Mouse (Mus musculus): ENCODE measurements around the gene Apc2. TPM values are rescaled to one million over a fixed set of nuclear protein-coding genes. Genes with fewer than 3 reads are reported as not detected.
A peak's percentile ranks its signal among the peaks of the same experiment; 100 is the strongest.

The Apc2 gene
- polyA plus RNA-seq, 1 experiment from 2014 or later, result 0.88 TPM

DNA sequence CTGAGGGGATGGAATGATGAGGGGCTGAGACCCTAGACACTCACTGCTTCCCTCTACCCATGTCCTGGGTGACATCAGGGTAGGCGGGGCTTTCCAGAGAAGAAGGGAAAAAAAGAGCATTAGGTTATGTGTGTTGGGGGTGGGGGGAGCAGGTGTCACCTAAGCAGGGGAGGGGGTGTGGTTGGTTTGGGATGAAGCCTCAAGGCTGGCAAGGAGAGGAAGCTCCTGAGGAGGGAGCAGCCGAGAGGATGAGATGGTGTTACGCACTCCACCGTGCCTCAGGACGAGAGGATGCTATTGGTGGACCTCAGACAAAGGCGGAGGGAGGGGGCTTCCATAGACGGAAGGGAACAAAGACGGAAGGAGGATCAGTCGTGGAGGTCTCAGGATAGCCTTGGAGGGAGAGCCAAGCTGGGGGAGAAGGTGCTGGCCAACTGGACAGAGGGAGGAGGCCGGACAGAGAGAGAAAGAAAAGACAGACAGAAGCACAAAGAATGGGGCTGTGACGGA, 5.0 kb downstream of the Apc2 start:
- Histone ChIP-seq H3K4me2 (ENCODE audit: low read depth, low read length) (no peak overlapping the region), H3K27me3 (ENCODE audit: control insufficient read depth, insufficient read depth, low read depth, low read length) (peaks cover 64% of the 10 kb centered on the region)
- no peak for ATAC-seq (ENCODE audit: low read depth)

DNA sequence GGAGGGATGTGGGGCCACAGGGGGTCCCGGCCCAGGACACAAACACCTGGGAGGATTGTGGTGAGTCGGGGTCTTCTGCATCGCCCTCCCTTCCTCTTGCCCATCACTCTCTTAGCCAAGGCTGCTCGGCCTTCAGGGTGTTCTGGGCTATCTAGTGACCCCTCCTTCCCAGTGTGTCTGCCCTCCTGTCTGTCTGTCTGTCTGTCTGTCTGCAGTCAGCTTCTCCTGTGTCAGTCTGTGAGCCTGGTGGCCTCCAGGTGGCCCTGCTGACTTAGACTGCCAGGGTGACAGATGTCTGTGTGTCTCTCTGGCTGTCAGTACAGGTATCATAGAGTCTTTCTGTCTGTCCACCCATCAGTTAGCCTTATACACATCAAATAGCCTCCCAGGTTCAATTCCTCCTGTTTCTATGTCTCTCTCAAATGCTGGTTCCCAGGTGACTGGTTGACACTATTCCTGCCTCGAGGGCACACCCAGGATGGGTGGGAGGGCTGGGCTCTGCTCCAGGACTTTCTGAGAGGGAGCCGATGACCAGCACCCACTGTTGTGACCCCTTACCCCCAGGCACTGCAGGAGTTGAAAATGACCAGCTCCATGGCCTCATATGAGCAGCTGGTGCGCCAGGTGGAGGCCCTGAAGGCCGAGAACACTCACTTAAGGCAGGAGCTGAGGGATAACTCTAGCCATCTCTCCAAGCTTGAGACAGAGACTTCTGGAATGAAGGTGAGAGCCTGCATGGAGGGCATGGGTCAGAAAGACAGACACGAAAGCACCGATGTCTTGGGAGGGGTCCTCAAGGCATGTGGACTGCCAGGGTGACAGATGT, 5.7 kb downstream of the Apc2 start:
- Histone ChIP-seq H3K9ac (ENCODE audit: low read length) (no peak overlapping the region), H3K4me2 (ENCODE audit: low read depth, low read length) (no peak overlapping the region), H3K9me3 (ENCODE audit: control insufficient read depth, low read length) (no peaks in the 10 kb centered on the region), H3K27me3 (ENCODE audit: control insufficient read depth, insufficient read depth, low read depth, low read length) (peaks cover 67% of the 10 kb centered on the region), H3K4me1 (replicated peaks; ENCODE audit: control insufficient read depth, insufficient read depth, low read length) (peaks cover 17% of the 10 kb centered on the region), H3K36me3 (ENCODE audit: control insufficient read depth, insufficient read depth, low read length) (no peaks in the 10 kb centered on the region), H3K27ac (ENCODE audit: low read length) (peak overlapping the region; percentile 44), H3K4me3 (ENCODE audit: low read length) (no peak overlapping the region)
- 82% methylated on average over 10 of the region's 10 CpGs for WGBS
- no peak for ATAC-seq (ENCODE audit: low read depth)

More for the DNA sequence above, 5.0 kb downstream of the Apc2 start:
- Histone ChIP-seq H3K4me3 (ENCODE audit: low read length) (no peak overlapping the region), H3K4me1 (replicated peaks; ENCODE audit: control insufficient read depth, insufficient read depth, low read length) (peaks cover 23% of the 10 kb centered on the region), H3K9me3 (ENCODE audit: control insufficient read depth, low read length) (no peaks in the 10 kb centered on the region), H3K9ac (ENCODE audit: low read length) (no peak overlapping the region), H3K36me3 (ENCODE audit: control insufficient read depth, insufficient read depth, low read length) (no peaks in the 10 kb centered on the region), H3K27ac (ENCODE audit: low read length) (no peak overlapping the region)
- WGBS, result 36% methylated on average over 11 of the region's 11 CpGs

DNA sequence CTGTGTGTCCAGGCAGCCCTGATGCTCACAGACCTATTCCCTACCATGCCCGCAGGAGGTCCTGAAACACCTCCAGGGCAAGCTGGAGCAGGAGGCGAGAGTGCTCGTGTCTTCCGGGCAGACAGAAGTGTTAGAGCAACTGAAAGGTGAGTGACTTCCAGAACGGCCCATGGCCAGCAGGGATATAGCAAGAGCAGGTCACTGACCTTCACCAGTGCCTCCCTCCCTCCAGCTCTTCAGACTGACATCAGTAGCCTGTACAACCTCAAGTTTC, 6.2 kb downstream of the Apc2 start:
- Histone ChIP-seq H3K27ac (ENCODE audit: low read length) (peak overlapping the region; percentile 44), H3K27me3 (ENCODE audit: control insufficient read depth, insufficient read depth, low read depth, low read length) (peaks cover 67% of the 10 kb centered on the region), H3K9ac (ENCODE audit: low read length) (0 out of 2 replicates have a peak overlapping the region, but pooled peaks have one; percentile 39), H3K36me3 (ENCODE audit: control insufficient read depth, insufficient read depth, low read length) (no peaks in the 10 kb centered on the region), H3K9me3 (ENCODE audit: control insufficient read depth, low read length) (no peaks in the 10 kb centered on the region), H3K4me3 (ENCODE audit: low read length) (no peak overlapping the region), H3K4me2 (ENCODE audit: low read depth, low read length) (peak overlapping the region; percentile 27), H3K4me1 (replicated peaks; ENCODE audit: control insufficient read depth, insufficient read depth, low read length) (peaks cover 17% of the 10 kb centered on the region)
- ATAC-seq (ENCODE audit: low read depth), result no peak
- 45% methylated on average over 5 of the region's 5 CpGs for WGBS

DNA sequence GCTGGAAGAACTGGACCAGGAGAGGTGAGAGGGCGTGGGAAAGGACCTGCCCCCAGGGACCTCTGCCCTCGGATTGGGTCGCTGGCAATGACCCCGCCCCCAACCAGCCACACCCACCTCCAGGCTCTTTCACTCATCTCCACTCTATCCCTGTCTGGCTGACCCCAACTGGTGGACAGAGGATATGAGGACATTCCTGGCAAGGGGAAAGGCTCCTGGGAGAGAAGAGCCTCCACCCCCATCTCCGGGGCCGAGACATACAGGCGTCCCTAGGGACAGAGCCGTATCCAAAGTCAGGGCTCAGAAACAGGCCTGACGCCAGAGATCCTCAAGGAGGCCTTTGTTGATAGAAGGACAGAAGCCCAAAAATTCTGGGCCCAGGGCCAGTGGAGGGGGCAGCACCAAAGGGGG, 6.7 kb downstream of the Apc2 start:
- peak overlapping the region; percentile 27 for H3K4me2 ChIP-seq (ENCODE audit: low read depth, low read length)
- peaks cover 17% of the 10 kb centered on the region for H3K4me1 ChIP-seq (replicated peaks; ENCODE audit: control insufficient read depth, insufficient read depth, low read length)
- no peaks in the 10 kb centered on the region for H3K9me3 ChIP-seq (ENCODE audit: control insufficient read depth, low read length)
- peak; percentile 95 for ATAC-seq (ENCODE audit: low read depth)
- peaks cover 67% of the 10 kb centered on the region for H3K27me3 ChIP-seq (ENCODE audit: control insufficient read depth, insufficient read depth, low read depth, low read length)
- no peaks in the 10 kb centered on the region for H3K36me3 ChIP-seq (ENCODE audit: control insufficient read depth, insufficient read depth, low read length)
- peak overlapping the region; percentile 52 for H3K27ac ChIP-seq (ENCODE audit: low read length)
- no peak overlapping the region for H3K4me3 ChIP-seq (ENCODE audit: low read length)
- WGBS, result 5% methylated on average over 9 of the region's 9 CpGs
- 0 out of 2 replicates have a peak overlapping the region, but pooled peaks have one; percentile 39 for H3K9ac ChIP-seq (ENCODE audit: low read length)

DNA sequence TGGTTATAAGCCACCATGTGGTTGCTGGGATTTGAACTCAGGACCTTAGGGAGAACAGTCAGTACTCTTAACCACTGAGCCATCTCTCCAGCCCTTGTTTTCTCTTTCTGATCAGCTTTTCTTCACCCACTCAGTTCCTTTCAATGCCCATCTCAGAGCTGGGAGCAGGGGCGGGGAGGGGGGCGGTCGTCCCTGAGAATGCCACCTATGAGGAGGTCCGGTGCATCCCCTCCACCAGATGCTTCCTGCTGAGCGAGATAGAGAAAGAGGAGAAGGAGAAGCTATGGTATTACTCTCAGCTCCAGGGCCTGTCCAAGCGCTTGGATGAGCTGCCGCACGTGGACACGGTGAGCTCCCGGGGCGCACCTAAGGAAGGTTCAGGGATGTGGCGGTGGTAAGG, 8.7 kb downstream of the Apc2 start:
- WGBS, result 30% methylated on average over 12 of the region's 12 CpGs
- H3K4me1 ChIP-seq (replicated peaks; ENCODE audit: control insufficient read depth, insufficient read depth, low read length), result peaks cover 17% of the 10 kb centered on the region
- ATAC-seq (ENCODE audit: low read depth), result no peak
- no peak overlapping the region for H3K9ac ChIP-seq (ENCODE audit: low read length)
- no peaks in the 10 kb centered on the region for H3K9me3 ChIP-seq (ENCODE audit: control insufficient read depth, low read length)
- no peak overlapping the region for H3K27ac ChIP-seq (ENCODE audit: low read length)
- H3K27me3 ChIP-seq (ENCODE audit: control insufficient read depth, insufficient read depth, low read depth, low read length), result peaks cover 47% of the 10 kb centered on the region
- peak overlapping the region; percentile 19 for H3K4me3 ChIP-seq (ENCODE audit: low read length)
- H3K4me2 ChIP-seq (ENCODE audit: low read depth, low read length), result peak overlapping the region; percentile 19
- no peaks in the 10 kb centered on the region for H3K36me3 ChIP-seq (ENCODE audit: control insufficient read depth, insufficient read depth, low read length)

DNA sequence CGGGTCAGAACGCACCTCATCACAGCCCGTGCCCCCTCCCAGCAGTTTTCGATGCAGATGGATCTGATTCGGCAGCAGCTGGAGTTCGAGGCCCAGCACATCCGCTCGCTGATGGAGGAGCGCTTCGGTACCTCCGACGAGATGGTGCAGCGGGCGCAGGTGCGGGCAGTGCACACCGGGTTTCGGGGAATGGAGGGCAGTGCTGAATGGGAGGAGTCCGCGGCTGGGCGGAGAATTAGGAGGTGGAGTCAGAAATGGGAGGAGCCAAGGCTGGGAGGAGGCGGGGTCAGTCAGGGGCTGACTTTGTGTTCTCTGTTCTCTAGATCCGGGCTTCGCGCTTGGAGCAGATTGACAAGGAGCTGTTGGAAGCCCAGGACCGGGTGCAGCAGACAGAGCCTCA, 9.1 kb downstream of the Apc2 start:
- peaks cover 43% of the 10 kb centered on the region for H3K27me3 ChIP-seq (ENCODE audit: control insufficient read depth, insufficient read depth, low read depth, low read length)
- no peaks in the 10 kb centered on the region for H3K9me3 ChIP-seq (ENCODE audit: control insufficient read depth, low read length)
- peak overlapping the region; percentile 19 for H3K4me2 ChIP-seq (ENCODE audit: low read depth, low read length)
- peaks cover 17% of the 10 kb centered on the region for H3K4me1 ChIP-seq (replicated peaks; ENCODE audit: control insufficient read depth, insufficient read depth, low read length)
- H3K36me3 ChIP-seq (ENCODE audit: control insufficient read depth, insufficient read depth, low read length), result no peaks in the 10 kb centered on the region
- ATAC-seq (ENCODE audit: low read depth), result peak; percentile 17; the same call in 1 of the 2 replicates
- H3K9ac ChIP-seq (ENCODE audit: low read length), result no peak overlapping the region
- peak overlapping the region; percentile 19 for H3K4me3 ChIP-seq (ENCODE audit: low read length)
- 8% methylated on average over 25 of the region's 25 CpGs for WGBS
- no peak overlapping the region for H3K27ac ChIP-seq (ENCODE audit: low read length)

DNA sequence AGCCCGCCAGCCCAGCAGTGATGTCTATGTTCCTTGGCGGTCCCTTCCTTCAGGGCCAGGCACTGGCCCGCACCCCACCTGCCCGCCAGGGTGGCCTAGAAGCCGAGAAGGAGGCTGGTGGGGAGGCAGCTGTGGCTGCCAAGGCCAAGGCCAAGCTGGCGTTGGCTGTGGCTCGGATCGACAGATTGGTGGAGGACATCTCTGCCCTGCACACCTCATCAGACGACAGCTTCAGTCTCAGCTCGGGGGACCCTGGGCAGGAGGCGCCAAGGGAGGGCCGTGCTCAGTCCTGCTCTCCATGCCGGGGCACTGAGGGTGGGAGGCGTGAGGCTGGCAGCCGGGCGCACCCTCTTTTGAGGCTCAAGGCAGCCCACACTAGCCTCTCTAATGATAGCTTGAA, 15.8 kb downstream of the Apc2 start:
- Histone ChIP-seq H3K4me3 (ENCODE audit: low read length) (no peak overlapping the region), H3K9me3 (ENCODE audit: control insufficient read depth, low read length) (no peaks in the 10 kb centered on the region), H3K27me3 (ENCODE audit: control insufficient read depth, insufficient read depth, low read depth, low read length) (peaks cover 56% of the 10 kb centered on the region), H3K27ac (ENCODE audit: low read length) (no peak overlapping the region), H3K9ac (ENCODE audit: low read length) (no peak overlapping the region), H3K4me1 (replicated peaks; ENCODE audit: control insufficient read depth, insufficient read depth, low read length) (peaks cover 24% of the 10 kb centered on the region), H3K4me2 (ENCODE audit: low read depth, low read length) (no peak overlapping the region), H3K36me3 (ENCODE audit: control insufficient read depth, insufficient read depth, low read length) (no peaks in the 10 kb centered on the region)
- no peak for ATAC-seq (ENCODE audit: low read depth)
- WGBS, result 72% methylated on average over 16 of the region's 16 CpGs

DNA sequence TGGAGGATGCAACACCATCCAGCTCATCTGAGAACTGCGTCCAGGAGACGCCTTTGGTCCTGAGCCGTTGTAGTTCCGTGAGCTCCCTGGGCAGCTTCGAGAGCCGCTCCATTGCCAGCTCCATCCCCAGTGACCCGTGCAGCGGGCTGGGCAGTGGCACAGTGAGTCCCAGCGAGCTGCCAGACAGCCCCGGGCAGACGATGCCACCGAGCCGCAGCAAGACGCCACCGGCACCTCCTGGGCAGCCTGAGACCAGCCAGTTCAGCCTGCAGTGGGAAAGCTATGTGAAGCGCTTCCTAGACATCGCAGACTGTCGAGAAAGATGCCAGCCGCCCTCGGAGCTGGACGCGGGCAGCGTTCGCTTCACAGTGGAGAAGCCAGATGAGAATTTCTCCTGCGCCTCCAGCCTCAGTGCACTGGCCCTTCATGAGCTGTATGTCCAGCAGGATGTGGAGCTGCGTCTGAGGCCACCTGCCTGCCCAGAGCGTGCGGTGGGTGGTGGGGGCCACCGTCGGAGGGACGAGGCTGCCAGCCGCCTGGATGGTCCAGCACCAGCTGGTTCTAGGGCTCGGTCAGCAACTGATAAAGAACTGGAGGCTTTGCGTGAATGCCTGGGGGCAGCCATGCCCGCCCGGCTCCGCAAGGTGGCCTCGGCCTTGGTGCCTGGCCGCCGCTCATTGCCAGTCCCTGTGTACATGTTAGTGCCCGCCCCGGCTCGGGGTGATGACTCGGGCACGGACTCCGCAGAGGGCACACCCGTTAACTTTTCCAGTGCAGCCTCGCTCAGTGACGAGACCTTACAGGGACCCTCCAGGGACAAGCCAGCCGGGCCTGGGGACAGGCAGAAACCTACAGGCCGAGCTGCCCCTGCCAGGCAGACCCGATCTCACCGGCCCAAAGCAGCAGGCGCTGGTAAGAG, 17.1 kb downstream of the Apc2 start:
- Histone ChIP-seq H3K4me3 (ENCODE audit: low read length) (no peak overlapping the region), H3K9me3 (ENCODE audit: control insufficient read depth, low read length) (no peaks in the 10 kb centered on the region), H3K9ac (ENCODE audit: low read length) (no peak overlapping the region), H3K36me3 (ENCODE audit: control insufficient read depth, insufficient read depth, low read length) (no peaks in the 10 kb centered on the region), H3K27me3 (ENCODE audit: control insufficient read depth, insufficient read depth, low read depth, low read length) (peaks cover 59% of the 10 kb centered on the region), H3K27ac (ENCODE audit: low read length) (no peak overlapping the region), H3K4me1 (replicated peaks; ENCODE audit: control insufficient read depth, insufficient read depth, low read length) (peaks cover 28% of the 10 kb centered on the region), H3K4me2 (ENCODE audit: low read depth, low read length) (no peak overlapping the region)
- no peak for ATAC-seq (ENCODE audit: low read depth)
- 61% methylated on average over 54 of the region's 54 CpGs for WGBS

DNA sequence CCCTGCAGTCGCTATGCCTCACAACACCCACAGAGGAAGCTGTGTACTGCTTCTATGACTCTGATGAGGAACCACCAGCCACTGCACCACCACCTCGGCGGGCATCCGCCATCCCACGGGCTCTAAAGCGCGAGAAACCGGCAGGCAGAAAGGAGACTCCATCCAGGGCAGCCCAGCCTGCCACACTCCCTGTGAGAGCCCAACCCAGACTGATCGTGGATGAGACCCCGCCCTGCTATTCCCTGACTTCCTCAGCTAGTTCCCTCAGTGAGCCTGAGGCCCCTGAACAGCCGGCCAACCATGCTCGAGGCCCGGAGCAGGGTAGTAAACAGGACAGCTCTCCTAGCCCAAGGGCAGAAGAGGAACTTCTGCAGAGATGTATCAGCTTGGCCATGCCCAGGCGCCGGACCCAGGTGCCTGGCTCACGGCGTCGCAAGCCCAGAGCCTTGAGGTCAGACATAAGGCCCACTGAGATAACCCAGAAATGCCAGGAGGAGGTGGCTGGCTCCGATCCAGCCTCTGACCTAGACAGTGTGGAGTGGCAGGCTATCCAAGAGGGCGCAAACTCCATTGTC, 17.9 kb downstream of the Apc2 start:
- H3K27ac ChIP-seq (ENCODE audit: low read length), result no peak overlapping the region
- H3K4me1 ChIP-seq (replicated peaks; ENCODE audit: control insufficient read depth, insufficient read depth, low read length), result peaks cover 28% of the 10 kb centered on the region
- no peak overlapping the region for H3K4me2 ChIP-seq (ENCODE audit: low read depth, low read length)
- peaks cover 59% of the 10 kb centered on the region for H3K27me3 ChIP-seq (ENCODE audit: control insufficient read depth, insufficient read depth, low read depth, low read length)
- WGBS, result 33% methylated on average over 20 of the region's 20 CpGs
- 0 out of 2 replicates have a peak overlapping the region, but pooled peaks have one; percentile 6 for H3K9ac ChIP-seq (ENCODE audit: low read length)
- no peak for ATAC-seq (ENCODE audit: low read depth)
- H3K4me3 ChIP-seq (ENCODE audit: low read length), result no peak overlapping the region
- H3K36me3 ChIP-seq (ENCODE audit: control insufficient read depth, insufficient read depth, low read length), result peaks cover 4% of the 10 kb centered on the region; the same call in 1 of the 2 replicates
- no peaks in the 10 kb centered on the region for H3K9me3 ChIP-seq (ENCODE audit: control insufficient read depth, low read length)

Measured in lung, embryonic 16.5 days (tissue).